Mouse (Mus musculus) urinary bladder, postnatal 14 days (tissue): ENCODE measurements around the gene Stt3a.
A peak's percentile ranks its signal among the peaks of the same experiment; 100 is the strongest.

Experiments used
- DNase-seq: peaks from one replicate; pipeline ENCODE4 v3.0.0; 2021; ENCODE audit warnings: low spot score

Stt3a gene

GRCm38 (mm10) chr9:36767203-36768143, at the start of gene Stt3a:
Gene Stt3a (minus strand): TSS chr9:36767679.
- DNase-seq, result peak; percentile 100

GRCm38 (mm10) chr9:36814486-36814885, 47.0 kb upstream of the Stt3a start:
- DNase-seq, result no peak

- DNase-seq, result no peak
These were observed 40.8 kb upstream of the Stt3a start for GRCm38 (mm10) chr9:36808126-36808785.

- DNase-seq, result no peak
These were observed 37.9 kb upstream of the Stt3a start for GRCm38 (mm10) chr9:36805256-36805975.

GRCm38 (mm10) chr9:36803926-36804325, 36.4 kb upstream of the Stt3a start:
- no peak for DNase-seq

GRCm38 (mm10) chr9:36803386-36803785, 35.9 kb upstream of the Stt3a start:
- DNase-seq, result no peak

GRCm38 (mm10) chr9:36802951-36803350, 35.5 kb upstream of the Stt3a start:
- no peak for DNase-seq

GRCm38 (mm10) chr9:36801961-36802360, 34.5 kb upstream of the Stt3a start:
- no peak for DNase-seq

GRCm38 (mm10) chr9:36796781-36797555, 29.5 kb upstream of the Stt3a start, which contains the start of gene Ei24:
Gene Ei24 (minus strand): TSS chr9:36797393.
- peak; percentile 95 for DNase-seq

- DNase-seq, result no peak
These were observed 28.7 kb upstream of the Stt3a start for GRCm38 (mm10) chr9:36796224-36796623.

GRCm38 (mm10) chr9:36795556-36795955, 28.1 kb upstream of the Stt3a start:
- peak; percentile 29 for DNase-seq

- DNase-seq, result no peak
These were observed 27.0 kb upstream of the Stt3a start for GRCm38 (mm10) chr9:36794487-36794886.

- no peak for DNase-seq
These were observed 24.7 kb upstream of the Stt3a start for GRCm38 (mm10) chr9:36792191-36792590.

GRCm38 (mm10) chr9:36783921-36784320, 16.4 kb upstream of the Stt3a start:
- no peak for DNase-seq

- no peak for DNase-seq
These were observed 1.6 kb upstream of the Stt3a start for GRCm38 (mm10) chr9:36769048-36769413.

- peak; percentile 39 for DNase-seq
These were observed 923 bp upstream of the Stt3a start for GRCm38 (mm10) chr9:36768156-36769047.

- DNase-seq, result no peak
These were observed 3.1 kb downstream of the Stt3a start for GRCm38 (mm10) chr9:36764378-36764777.

GRCm38 (mm10) chr9:36727034-36727755, 40.3 kb downstream of the Stt3a start, which contains the start of gene Chek1:
Gene Chek1 (minus strand): TSS chr9:36727065.
- DNase-seq, result peak; percentile 4

GRCm38 (mm10) chr9:36726131-36727033, 41.1 kb downstream of the Stt3a start:
- DNase-seq, result peak; percentile 90
